Mouse (Mus musculus): ENCODE data around the gene Pnisr.

The Pnisr gene

DNA sequence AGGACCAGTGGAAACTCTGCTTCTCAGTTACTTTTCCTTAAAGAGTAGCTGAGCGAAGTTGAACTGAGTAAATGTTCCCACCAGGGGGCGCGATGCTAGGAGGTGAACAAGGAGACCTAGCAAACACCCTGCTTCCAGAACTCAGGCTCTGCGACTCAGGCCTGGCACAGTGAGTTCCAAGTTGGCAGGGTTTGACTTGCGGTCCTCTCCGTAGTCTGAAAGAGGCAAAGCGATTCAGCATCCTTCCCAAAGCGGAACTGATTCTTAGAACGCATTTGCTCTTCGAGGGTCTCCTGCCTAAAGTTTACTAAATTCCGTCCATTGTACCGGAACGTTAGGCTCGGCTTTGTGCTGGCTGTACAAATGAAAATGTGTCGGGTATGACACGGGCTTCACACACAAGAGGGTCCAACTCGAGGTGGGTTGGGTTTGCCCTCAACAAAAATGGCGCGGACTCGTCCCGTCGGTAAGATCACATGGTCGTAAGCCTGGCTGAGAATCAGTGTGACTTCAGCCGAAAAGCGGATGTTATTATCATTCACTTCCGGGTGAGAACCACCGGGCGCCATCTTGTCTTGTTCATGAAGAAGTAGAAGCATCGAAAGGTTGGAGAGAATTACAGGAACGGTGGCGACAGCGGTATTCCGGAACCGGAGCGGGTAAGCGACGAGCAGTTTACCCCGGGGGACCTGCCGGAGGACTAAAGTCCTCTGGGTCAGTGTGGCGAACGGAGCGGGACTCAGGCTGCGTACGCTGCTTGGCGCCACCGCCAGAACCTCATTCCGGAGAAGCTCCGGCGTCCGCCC is at the start of gene Pnisr:
Gene Pnisr (plus strand): TSS at position 103 of the 806 bp plus-strand sequence.
- DNase-seq (ENCODE audit: low read depth, low spot score), result peak; percentile 94

DNA sequence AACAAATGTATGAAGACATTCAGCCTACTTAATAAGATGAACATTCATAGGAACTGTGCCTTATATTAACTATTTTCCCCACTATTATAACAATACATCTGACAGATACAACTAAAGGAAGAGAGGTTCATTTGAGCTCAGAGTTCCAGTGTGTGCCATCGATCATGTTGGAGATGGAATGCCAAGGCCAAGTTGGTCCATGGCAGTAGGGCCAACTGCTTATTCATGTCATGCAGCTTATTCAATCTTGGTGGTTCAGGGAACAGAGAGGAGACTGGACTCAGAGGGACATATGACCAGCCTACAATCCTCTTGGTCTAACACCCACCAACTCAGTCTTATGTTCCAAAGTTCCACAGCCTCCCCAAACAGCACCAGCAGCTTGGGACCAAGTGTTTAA is 46.4 kb upstream of the Pnisr start:
- DNase-seq (ENCODE audit: low read depth, low spot score), result no peak

DNA sequence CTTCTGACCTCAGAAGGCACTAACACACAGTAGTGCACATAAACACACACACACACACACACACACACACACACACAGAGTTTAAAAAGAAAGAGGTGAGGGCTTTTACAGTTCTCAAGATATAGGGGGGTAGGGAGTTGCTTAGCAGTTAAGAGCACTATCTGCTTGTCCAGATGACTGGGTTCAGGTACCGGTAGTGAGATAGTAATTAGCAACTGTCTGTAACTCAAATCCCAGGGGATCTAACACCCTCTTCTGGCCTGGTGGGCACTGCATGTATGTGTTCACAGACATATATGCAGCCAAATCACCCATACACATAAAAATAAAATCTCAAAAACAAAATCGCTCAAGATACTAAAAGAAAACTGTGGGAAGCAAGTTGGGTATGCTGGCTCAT is 45.8 kb upstream of the Pnisr start:
- no peak for DNase-seq (ENCODE audit: low read depth, low spot score)

DNA sequence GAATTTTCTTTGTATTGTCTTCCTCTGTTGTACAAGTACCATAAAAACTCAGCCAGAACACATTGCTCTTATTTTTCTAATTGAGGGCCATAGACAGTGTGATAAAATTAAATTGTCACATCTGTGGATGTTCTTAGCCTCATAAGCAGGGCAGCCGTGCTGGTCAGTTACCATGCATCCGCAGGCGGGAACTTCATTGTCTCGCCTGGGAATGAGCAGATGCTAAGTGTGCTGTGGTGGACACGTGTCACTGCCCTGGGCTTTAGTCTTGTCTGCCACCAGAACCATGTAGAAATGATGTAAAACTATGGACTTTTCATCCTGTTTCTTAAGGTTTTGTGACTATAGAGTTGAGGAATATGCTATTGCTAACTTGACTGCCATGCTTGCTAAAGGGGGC is 40.2 kb upstream of the Pnisr start:
- DNase-seq (ENCODE audit: low read depth, low spot score), result no peak

DNA sequence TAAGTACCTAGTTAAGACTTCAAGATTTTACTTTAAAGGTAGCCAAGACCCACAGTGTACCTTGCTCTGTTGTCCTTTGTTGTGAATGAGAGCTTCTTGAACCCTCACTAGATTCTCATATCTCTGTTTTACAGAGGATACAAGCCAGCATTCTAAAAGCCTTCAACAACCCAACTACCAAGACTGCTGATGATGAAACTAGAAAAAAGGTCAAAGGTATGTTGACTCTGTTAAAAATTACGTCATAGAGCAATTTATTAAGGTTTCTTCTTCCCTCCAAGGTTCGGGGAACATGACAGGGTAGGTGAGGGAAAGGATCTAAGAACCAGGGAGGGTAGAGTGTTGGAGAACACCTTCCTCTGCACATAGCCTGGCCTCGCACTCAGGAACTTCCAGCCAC is 36.8 kb upstream of the Pnisr start:
- no peak for DNase-seq (ENCODE audit: low read depth, low spot score)

DNA sequence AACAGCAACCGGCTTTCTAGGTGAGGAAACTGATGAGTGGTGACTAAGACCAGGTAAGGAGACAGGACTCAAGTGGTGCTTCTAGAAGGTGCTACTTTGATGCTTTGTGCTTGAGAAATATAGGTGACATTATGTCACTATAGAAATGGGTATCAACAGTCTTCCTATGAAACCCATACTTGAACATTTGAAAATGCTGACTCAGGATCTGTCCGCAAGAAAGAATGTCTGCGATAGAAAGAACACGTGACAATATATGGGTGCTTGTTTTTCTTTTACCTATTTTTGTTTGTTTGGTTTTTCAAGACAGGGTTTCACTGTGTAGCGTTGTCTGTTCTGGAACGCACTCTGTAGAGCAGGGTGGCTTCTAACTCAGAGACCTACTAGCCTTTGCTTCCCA is 34.7 kb upstream of the Pnisr start:
- no peak for DNase-seq (ENCODE audit: low read depth, low spot score)

DNA sequence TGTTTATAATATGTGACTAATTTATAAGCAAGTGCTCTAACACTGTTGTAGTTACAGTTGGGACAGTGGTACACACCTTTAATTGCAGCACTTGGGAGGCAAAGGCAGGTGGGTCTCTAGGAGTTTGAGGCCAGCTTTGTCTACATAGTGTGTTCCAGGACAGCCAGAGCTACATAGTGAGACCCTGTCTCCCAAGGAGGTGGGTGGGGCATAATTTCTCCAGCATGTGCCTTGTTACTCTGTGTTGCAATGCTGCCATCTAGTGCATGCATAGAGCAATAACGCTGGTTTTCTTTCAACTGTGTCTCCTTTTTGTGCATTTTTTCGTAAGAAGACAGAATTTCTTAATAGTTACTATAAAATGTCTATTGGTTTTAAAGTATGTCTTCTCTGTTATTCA is 33.4 kb upstream of the Pnisr start:
- peak; percentile 59 for DNase-seq (ENCODE audit: low read depth, low spot score)

DNA sequence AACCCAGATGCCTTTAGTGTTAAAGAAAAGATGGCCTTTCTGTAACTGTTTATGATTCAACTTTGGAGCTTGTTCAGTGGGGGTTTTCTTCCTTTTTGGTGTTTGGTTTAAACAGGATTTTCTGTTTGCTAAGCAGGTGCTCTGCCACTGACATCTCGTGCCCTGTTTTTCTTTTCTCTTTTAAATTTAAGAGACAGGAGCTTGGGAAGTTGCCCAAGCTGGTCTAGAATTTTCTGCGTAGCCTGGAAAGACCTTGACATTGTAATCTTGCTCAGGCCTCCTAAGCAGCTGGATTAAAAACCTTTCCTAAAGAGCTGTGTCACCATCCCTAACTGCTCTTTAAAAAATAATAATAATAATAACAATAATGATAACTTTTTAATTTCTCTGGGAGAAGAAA is 20.8 kb upstream of the Pnisr start:
- no peak for DNase-seq (ENCODE audit: low read depth, low spot score)

DNA sequence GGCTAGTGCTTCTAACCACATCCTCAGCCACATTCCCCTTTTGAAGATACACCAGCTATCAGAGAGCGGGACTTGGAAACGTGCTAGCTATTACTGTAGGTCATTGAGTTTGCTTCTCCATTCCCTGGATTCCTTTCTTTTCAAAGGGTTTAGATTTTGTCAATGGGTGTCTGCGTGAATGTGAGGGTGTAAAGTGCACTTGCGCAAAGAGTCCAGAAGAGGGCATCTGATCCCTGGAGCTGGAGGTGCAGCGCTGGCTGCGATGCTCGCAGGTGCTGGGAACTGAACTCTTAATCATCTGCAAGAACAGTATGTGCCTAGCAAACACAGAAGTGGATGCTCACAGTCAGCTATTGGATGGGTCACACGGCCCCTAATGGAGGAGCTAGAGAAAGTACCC is 14.5 kb upstream of the Pnisr start:
- DNase-seq (ENCODE audit: low read depth, low spot score), result no peak

DNA sequence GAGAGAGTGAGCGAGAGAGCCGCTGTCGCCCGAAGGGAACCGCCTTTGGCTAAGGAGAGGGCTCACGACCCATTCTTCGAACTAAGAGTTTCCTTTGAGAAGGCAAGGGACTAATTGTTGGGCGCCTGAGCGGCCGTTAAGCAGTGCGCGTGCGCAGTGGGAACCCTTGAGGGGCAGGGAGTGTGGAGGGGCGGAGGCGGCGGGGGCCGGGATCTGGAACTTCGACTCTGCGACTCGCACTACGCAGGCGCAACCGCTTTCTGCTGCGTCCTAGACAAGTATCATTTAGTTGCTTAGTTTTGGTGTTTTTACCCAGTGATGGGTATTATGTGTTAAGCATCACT is 876 bp downstream of the Pnisr start:
- peak; percentile 84 for DNase-seq (ENCODE audit: low read depth, low spot score)

DNA sequence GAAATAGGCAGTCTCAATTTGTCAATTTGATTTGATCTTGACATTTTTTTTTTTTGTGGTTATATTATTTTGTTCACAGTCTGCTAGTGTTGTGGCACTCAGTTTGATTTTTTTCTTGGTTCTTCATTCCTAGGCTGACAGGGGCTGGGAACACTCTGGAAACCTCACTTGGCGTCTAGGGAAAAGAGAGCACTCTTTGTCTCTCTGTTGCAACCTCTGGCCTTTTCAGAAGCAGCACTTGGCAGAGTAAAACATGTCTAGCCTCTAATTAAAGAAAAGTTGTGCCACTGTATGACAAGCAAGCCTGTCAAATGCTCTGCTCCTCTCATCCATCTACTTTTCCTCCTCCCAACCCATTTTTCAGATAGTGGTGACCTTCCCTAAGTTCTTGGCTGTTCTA is 10.1 kb downstream of the Pnisr start:
- no peak for DNase-seq (ENCODE audit: low read depth, low spot score)

DNA sequence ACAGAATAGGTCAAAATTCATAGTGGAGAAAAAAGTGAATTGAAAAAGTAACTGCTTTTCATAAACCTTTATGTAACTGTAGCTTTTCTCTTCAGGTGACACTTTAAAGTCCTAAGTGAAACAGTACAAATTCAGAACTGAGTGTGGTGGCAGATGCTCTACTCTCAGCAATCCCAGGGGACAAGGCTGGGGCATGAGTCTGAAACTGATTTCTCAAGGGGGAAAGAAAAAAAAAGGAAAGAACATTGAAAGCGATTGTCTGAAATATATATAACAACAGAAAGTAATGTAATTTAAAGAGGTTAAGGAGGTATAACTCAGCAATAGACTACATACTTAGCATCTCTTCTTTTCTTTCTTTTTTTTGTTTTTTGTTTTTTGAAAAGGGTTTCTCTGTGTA is 17.8 kb downstream of the Pnisr start:
- no peak for DNase-seq (ENCODE audit: low read depth, low spot score)

DNA sequence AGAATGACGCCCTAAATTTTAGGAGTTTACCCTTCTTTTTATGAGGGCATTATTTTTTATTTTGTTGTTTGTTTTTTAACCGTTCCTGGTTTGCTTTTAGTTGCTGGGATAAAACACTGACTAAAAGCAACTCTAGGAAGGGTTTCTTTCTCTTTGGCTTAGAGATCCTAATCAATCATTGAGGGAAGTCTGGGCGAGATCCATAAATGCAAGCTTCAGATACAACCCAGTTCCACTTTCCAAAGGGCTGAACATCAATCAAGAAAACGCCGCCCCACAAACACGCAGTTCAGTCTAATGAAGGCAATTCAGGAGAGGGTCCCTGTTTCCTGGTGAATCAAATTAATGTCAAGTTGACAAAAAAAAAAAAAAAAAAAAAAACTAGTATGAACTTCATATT is 31.4 kb downstream of the Pnisr start:
- DNase-seq (ENCODE audit: low read depth, low spot score), result no peak

DNA sequence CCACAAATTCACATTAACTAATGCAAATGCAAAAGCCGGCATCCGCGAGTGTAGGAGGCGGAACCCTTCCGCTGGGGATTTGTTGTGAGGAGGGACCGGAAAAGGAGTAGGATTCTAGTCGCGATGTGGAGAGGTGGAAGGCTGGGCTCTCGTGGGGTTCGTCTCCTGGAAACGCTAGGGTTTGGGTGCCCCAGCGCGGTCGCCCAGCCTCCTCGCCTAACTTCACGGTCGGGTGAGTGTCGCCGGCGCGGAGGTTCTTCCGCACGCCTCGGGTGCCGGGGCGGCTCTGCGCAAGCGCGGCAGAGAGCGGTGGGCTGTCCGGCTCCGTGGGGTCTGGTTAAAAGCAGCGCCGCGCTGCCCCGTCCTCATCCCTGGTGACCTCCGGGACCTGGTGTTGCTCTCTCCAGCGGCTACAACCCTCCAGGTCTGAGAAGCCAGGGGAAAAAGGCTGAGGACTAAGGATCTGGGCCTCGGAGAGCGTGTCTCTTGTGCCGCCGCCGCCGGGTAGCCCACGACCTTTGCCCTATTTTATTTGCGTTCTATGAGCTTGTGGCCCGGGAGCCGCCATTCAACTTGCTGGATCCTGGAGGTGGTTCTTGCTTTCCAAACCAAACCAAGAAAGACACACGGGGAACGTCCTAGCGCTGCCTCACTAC is 32.3 kb downstream of the Pnisr start, which contains the start of gene Coq3:
Gene Coq3 (plus strand): TSS at position 109 of the 656 bp plus-strand sequence.
- peak; percentile 72 for DNase-seq (ENCODE audit: low read depth, low spot score)

DNA sequence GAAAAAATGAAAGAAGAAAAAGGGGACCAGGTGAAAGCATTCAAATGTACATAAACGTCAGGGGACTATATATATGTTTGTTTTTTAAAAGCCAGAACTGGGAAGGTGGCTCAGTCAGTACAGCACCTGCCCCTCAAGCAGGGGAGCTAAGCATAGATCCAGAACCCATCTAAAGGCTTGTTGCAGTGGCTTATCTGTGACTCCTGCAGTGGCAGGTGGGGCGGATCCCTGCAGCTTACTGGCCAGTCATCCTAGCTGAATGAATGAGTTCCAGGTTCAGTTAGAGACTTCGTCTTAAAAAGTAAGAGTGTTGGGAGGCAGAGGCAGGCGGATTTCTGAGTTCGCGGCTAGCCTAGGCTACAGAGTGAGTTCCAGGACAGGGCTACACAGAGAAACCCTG is 35.4 kb downstream of the Pnisr start:
- DNase-seq (ENCODE audit: low read depth, low spot score), result no peak

DNA sequence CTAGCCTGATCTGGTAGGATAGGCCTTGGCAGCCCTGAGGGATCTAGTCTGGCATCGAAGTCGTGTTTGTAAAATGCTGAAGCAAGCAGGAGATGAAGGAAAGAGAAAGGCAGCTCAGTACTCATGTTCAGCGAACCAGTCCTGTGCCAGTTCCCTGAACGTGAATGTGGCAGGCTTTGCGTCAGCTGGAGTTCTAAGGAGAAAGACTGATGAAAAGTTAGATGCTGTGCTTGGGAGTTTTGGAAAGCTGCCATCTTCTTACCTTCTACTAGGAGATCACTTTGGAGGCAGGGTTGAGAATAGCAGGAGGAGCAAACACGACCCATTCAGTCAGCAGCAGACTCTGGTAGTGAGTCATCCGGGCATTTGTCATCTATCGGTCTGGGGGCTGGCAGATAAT is 38.4 kb downstream of the Pnisr start:
- no peak for DNase-seq (ENCODE audit: low read depth, low spot score)
